ENCODE assay signal across 21 mouse cellular contexts in the genomic region with DNA sequence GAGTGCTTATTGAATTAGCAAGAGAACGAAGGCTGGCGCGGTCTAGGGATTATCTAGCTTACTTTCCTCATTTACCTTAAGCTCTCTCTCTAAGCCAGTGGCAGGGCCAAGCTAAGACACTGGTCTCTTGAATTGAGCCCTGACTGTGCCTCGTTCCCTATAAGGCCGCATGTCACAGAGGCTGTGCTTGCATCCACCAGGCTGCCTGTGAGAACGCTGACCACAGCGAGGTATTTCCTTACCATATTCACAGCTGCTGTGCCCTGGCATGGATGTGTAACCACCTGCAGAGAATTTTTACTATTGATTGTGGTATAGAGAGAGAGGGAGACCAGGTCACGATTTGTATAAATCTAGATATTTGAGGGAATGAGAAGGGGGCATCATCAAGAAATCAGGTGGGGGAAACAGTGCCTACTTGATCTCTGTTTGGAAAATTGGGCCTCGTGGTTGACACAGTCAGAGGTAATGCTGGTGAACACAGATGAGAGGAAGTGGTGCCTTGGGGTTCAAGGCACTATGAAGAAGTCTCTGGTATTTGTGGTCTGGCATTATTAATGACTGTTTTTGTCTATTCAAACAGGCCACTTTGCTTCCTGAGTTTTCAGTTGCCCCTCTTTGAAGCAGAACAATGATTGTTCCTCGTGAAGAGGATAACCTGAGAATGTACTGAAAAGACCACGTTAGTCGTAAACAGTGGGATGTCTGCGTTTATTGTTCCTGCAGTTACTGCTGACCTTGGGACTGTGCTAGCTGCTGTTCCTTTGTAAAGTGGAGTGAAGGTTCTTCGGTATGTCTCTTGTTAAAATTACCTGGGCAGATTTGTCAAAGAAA. TPM values are rescaled to one million over a fixed set of nuclear protein-coding genes. Genes with fewer than 3 reads are reported as not detected.
"Had no signal": no experiment of that assay in that cellular context is flagged by ENCODE, and none has a peak within 500 bp of the region (broad histone marks: within the 10 kb centered on the region; RNA-seq: fewer than 3 reads in every experiment).

No protein-coding gene starts in this region.

- ATAC-seq: liver, postnatal 0 days; midbrain, embryonic 15.5 days had no signal

- H3K27me3 ChIP-seq: limb, embryonic 12.5 days; liver, embryonic 13.5 days; lung, embryonic 15.5 days; midbrain, embryonic 15.5 days; neural tube, embryonic 12.5 days had no signal

- H3K36me3 ChIP-seq: limb, embryonic 12.5 days; liver, embryonic 13.5 days; lung, embryonic 15.5 days; midbrain, embryonic 15.5 days; neural tube, embryonic 12.5 days had no signal

- H3K9ac ChIP-seq: limb, embryonic 12.5 days; liver, embryonic 13.5 days; liver, postnatal 0 days; lung, embryonic 15.5 days; midbrain, embryonic 15.5 days; neural tube, embryonic 12.5 days had no signal

- H3K27ac ChIP-seq: kidney, postnatal 0 days; limb, embryonic 12.5 days; liver, embryonic 13.5 days; lung, embryonic 15.5 days; macrophage; midbrain, embryonic 15.5 days; neural tube, embryonic 12.5 days had no signal

- H3K4me1 ChIP-seq: limb, embryonic 12.5 days; liver, embryonic 13.5 days; lung, embryonic 15.5 days; midbrain, embryonic 15.5 days; neural tube, embryonic 12.5 days had no signal

- H3K9me3 ChIP-seq: limb, embryonic 12.5 days; liver, embryonic 13.5 days; lung, embryonic 15.5 days; midbrain, embryonic 15.5 days; neural tube, embryonic 12.5 days had no signal

- H3K4me3 ChIP-seq: limb, embryonic 12.5 days; liver, embryonic 13.5 days; lung, embryonic 15.5 days; midbrain, embryonic 15.5 days; neural tube, embryonic 12.5 days had no signal

- DNase-seq: kidney, adult 9 months; kidney, postnatal 36 days; layer of hippocampus, adult 9-11 months; layer of hippocampus, postnatal 36 days; liver; liver, embryonic 13.5 days; liver, postnatal 0 days; lung, postnatal 14 days; right cerebral cortex, adult 18-20 months; right cerebral cortex, postnatal 25 days; thymus, adult 18-20 months; thymus, postnatal 14 days had no signal

RNA-seq across cellular contexts. Expression of a gene that starts 52.3 kb away (rescaled TPM):
- total RNA-seq: layer of hippocampus, adult 18-20 months; layer of hippocampus, postnatal 36 days; left cerebral cortex, postnatal 36 days; neutrophil, adult 5-6 weeks had no signal
- polyA plus RNA-seq: kidney, postnatal 0 days; limb, embryonic 12.5 days; liver, embryonic 13.5 days; macrophage; neural tube, embryonic 12.5 days had no signal
